Mouse (Mus musculus) lung, postnatal 0 days (tissue): ENCODE results near the gene Hnf1a. TPM values are rescaled to one million over a fixed set of nuclear protein-coding genes. Genes with fewer than 3 reads are reported as not detected.

ENCODE experiments used
- ATAC-seq: fragments of 200-750 bp; cut with Nextera tagmentation; 2 replicates; pipeline ENCODE4 v1.8.0; 2017; ENCODE audit warnings: moderate library complexity
- DNase-seq: peaks from one replicate; pipeline ENCODE4 v3.0.0-alpha.2; 2016; ENCODE audit warnings: low spot score
- H3K27ac ChIP-seq: fragments of 300-500 bp; sonication (generic); 2 replicates; pipeline ENCODE4 v1.5.1; 2014; ENCODE audit warnings: antibody characterized with exemption, mild to moderate bottlenecking, low read length, mixed read lengths
- H3K27me3 ChIP-seq: fragments of 300-500 bp; sonication (generic); replicated peaks from 2 replicates; pipeline ENCODE4 v1.6.1; 2014; ENCODE audit warnings: low read length, mixed read lengths; ENCODE audit not compliant: insufficient read depth
- H3K36me3 ChIP-seq: fragments of 300-500 bp; sonication (generic); 2 replicates; pipeline ENCODE4 v1.6.1; 2014; ENCODE audit warnings: low read length, mixed read lengths; ENCODE audit not compliant: insufficient read depth
- H3K4me1 ChIP-seq: fragments of 300-500 bp; sonication (generic); 2 replicates; pipeline ENCODE4 v1.6.1; 2014; ENCODE audit warnings: antibody characterized with exemption, low read depth, low read length, mixed read lengths; ENCODE audit not compliant: insufficient read depth
- H3K4me2 ChIP-seq: fragments of 300-500 bp; sonication (generic); replicated peaks from 2 replicates; pipeline ENCODE4 v1.6.1; 2014; ENCODE audit warnings: low read depth, mild to moderate bottlenecking, low read length, moderate library complexity, mixed read lengths
- H3K4me3 ChIP-seq: fragments of 300-500 bp; sonication (generic); 2 replicates; pipeline ENCODE4 v1.5.1; 2014; ENCODE audit warnings: low read depth, low read length
- H3K9ac ChIP-seq: fragments of 300-500 bp; sonication (generic); replicated peaks from 2 replicates; pipeline ENCODE4 v1.6.1; 2014; ENCODE audit warnings: low read depth, mild to moderate bottlenecking
- H3K9me3 ChIP-seq: fragments of 300-500 bp; sonication (generic); 2 replicates; pipeline ENCODE4 v1.6.1; 2016; ENCODE audit warnings: low read length, mixed read lengths
- CTCF ChIP-seq: IDR thresholded peaks from 2 replicates; pipeline ENCODE4 v1.5.1; 2016; ENCODE audit warnings: antibody characterized with exemption, mild to moderate bottlenecking
- EP300 ChIP-seq: IDR thresholded peaks from 2 replicates; pipeline ENCODE4 v1.6.1; 2016; ENCODE audit warnings: antibody characterized with exemption, mild to moderate bottlenecking, control low read depth
- WGBS: fragments of 180-500 bp; shearing (Covaris S2); extraction: QIAGEN DNeasy Blood & Tissue Kit; methylation state at CpG from one replicate; pipeline ENCODE4 v1.1.7; 2014; 5-methylcytosine and 5-hydroxymethylcytosine counted together
- polyA plus RNA-seq: library from polyadenylated mRNA; unstranded; fragments of >200 nt; fragmentation: Nextera tagmentation; extraction: Ambion mirVana; gene quantifications from 2 replicates; pipeline ENCODE4 v1.2.1, GENCODE M21; 2015

Hnf1a gene
- polyA plus RNA-seq, 1 experiment from 2014 or later: not detected

DNA sequence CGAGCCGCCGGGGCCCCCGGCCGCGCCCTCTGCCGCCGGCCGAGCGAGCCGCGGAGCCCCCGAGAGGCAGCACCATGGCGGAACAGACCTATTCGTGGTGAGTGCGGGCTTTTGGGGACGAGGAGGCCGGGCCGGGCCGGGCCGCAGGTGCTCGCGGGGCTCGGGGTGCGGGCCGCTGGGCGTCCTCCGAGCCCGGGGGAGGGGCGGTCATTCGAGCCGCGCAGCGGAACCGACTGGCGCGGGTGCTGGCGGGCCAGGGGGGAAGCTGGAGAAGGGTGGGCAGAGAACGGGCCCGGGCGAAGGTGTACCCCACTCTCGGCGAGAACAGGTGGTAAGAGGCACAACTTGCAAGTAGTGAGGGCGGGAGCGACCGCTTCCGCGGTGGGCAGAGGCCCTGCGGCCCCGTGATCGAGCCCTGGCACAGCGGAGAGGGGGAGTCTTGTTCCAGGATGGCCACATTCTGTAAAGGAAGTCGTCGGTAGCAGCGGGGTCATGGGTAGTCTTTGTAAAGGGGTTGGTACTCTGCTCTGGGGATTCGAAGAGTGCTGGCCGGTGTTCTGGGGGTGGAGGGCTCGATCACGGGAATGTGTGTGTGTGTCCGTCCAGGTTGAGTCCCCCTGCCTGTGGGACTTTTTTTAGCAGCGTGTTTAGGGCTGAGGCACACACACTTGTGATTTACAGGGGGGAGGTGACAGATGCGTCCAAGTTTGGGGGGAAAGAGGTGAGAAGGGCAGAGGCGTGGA is 40.8 kb upstream of the Hnf1a start:
- Histone ChIP-seq H3K27ac (peak overlapping the region; percentile 92), H3K36me3 (no peaks in the 10 kb centered on the region), H3K9ac (peak overlapping the region; percentile 92), H3K4me2 (peak overlapping the region; percentile 67), H3K9me3 (no peaks in the 10 kb centered on the region), H3K4me1 (peaks cover 14% of the 10 kb centered on the region; the same call in 1 of the 2 replicates), H3K4me3 (peak overlapping the region; percentile 100), H3K27me3 (no peaks in the 10 kb centered on the region)
- ATAC-seq (no peak; the same call in none of the 2 replicates), DNase-seq (peak; percentile 49)
- TF ChIP-seq EP300: no peak
- TF ChIP-seq CTCF: peak; percentile 47
- WGBS: 1% methylated on average over 53 of the region's 63 CpGs

DNA sequence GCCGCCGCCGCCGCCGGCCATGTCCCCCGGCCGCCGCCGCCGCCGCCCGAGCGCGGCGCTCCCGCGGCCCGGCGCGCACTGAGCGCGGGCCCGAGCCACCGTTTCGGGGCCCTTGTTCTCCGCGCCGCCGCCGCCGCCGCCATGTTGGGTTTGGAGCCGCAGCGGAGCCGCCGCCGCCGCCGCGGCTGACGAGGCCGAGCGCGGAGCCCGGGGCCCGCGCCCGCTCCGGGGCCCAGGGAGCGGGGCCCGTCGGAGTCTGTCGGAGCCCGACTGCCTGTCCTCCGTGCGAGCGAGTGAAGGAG is 40.3 kb upstream of the Hnf1a start:
- no peak for DNase-seq
- 2% methylated on average over 21 of the region's 57 CpGs for WGBS
- peaks cover 14% of the 10 kb centered on the region; the same call in 1 of the 2 replicates for H3K4me1 ChIP-seq

DNA sequence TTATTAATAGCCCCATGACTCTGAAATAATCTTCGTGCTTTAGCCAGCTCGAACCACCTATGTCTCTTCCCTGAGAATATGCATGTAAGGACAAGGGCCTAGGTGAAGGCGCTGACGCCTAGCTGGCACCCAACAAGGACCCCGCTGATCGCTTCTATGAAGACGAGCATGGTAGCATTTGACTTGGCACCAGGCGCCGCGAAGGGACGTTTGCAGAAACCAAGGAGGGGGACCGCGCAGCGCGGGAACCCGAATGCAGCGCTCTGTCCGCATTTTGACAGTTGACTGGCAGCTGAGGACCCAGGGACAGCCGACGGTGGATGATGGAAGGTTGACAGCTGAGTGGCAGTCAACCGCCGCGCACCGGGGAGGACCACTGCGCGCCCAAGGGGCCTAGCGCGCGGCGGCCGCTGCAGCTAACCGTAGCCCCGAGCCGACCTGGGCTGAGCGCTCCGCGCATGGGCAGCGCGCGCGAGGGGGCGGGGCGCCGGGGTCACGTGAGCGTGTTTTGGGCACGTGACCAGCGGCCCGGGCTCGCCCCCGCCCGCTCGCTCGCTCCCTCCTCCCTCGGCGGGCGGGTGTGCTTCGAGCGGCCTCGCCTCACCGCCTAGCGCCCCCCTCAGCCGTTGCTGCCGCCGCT is 39.8 kb upstream of the Hnf1a start, which contains the start of gene Sppl3:
Gene Sppl3 (plus strand): TSS at position 561 of the 640 bp plus-strand sequence.
- Histone ChIP-seq H3K4me1 (peaks cover 14% of the 10 kb centered on the region; the same call in 1 of the 2 replicates), H3K36me3 (no peaks in the 10 kb centered on the region), H3K9me3 (no peaks in the 10 kb centered on the region), H3K4me2 (peak within 1 kb of the TSS; percentile 67), H3K4me3 (peak within 1 kb of the TSS; percentile 100), H3K9ac (peak within 1 kb of the TSS; percentile 92), H3K27me3 (no peaks in the 10 kb centered on the region), H3K27ac (peak within 1 kb of the TSS; percentile 92)
- TF ChIP-seq EP300 (no peak), CTCF (peak; percentile 25; the same call in 1 of the 2 replicates)
- WGBS: 1% methylated on average over 50 of the region's 65 CpGs
- ATAC-seq (peak; percentile 94), DNase-seq (peak; percentile 95)

More for the DNA sequence above, 40.3 kb upstream of the Hnf1a start:
- H3K4me3 ChIP-seq: peak overlapping the region; percentile 100
- no peak for TF ChIP-seq EP300
- TF ChIP-seq CTCF: no peak
- H3K9ac ChIP-seq: peak overlapping the region; percentile 92
- H3K27ac ChIP-seq: peak overlapping the region; percentile 92
- H3K27me3 ChIP-seq: no peaks in the 10 kb centered on the region
- H3K36me3 ChIP-seq: no peaks in the 10 kb centered on the region
- no peaks in the 10 kb centered on the region for H3K9me3 ChIP-seq
- ATAC-seq: peak; percentile 62
- peak overlapping the region; percentile 67 for H3K4me2 ChIP-seq

DNA sequence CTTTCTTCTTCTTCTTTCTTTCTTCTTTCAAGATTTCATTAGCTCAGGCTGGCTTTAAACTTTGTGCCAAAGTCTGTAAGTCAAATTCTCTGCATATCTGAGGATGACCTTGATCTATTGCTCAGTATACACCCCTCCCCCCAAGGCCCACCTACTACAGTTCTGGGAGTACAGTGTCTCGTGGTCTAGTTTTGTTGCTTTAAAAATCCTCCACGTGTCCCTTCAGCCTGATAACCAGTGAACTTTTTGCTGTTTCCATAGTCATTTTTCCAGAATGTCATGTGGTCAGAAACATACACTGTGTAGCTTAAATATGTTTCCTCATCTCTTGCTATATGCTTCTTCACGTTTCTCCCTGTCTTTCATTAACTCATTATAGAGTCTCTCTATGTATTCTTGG is 39.1 kb upstream of the Hnf1a start:
- no peak overlapping the region for H3K4me2 ChIP-seq
- peaks cover 14% of the 10 kb centered on the region; the same call in 1 of the 2 replicates for H3K4me1 ChIP-seq
- TF ChIP-seq CTCF: no peak
- WGBS: 48% methylated on average over 3 of the region's 3 CpGs
- H3K27ac ChIP-seq: no peak overlapping the region
- no peak overlapping the region for H3K9ac ChIP-seq
- H3K27me3 ChIP-seq: no peaks in the 10 kb centered on the region
- H3K9me3 ChIP-seq: no peaks in the 10 kb centered on the region
- ATAC-seq: no peak
- DNase-seq: no peak
- no peaks in the 10 kb centered on the region for H3K36me3 ChIP-seq
- no peak overlapping the region for H3K4me3 ChIP-seq

DNA sequence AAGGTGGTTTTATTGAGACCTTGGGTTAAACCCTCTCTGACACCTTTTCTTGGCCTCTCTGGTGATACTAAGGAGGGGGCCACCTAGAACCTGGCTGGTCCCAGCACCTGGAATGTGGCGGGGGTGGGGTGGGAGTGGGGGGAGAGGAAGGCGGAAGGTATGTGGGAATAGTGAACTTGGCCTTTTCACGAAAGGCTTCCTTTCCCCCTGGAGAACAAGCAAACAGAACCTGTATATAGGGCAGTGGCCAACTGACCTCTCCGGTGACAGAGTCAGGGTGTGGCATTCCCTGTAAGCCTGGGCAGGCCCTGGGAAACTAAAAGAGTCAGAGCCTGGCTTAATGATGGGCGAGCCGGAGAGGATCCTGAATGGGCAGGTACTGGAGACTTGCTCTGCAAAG is 38.2 kb upstream of the Hnf1a start:
- Histone ChIP-seq H3K27ac (no peak overlapping the region), H3K4me2 (no peak overlapping the region)
- ATAC-seq: no peak

DNA sequence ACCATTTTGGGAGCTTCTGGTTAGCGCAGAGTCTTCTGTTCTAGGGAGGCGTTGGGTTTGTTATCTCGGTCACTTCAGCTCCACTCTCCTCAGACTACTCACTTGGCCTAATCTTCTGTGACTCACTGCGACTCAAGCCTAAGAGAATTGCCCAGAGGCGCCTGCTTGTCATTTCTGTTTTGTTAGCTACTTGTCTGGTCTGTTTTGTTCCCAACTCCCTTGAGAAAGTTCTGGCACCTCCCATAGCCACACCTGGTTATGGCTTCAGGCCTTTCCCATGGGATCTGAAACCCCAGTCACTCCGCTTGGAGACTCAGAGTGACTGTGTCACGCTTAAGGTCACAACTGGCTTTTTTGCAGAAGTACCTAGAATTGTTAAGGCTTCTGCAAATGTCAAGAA is 37.4 kb upstream of the Hnf1a start:
- no peak overlapping the region for H3K9ac ChIP-seq
- no peaks in the 10 kb centered on the region for H3K27me3 ChIP-seq
- H3K36me3 ChIP-seq: no peaks in the 10 kb centered on the region
- peaks cover 10% of the 10 kb centered on the region; the same call in 1 of the 2 replicates for H3K4me1 ChIP-seq
- no peaks in the 10 kb centered on the region for H3K9me3 ChIP-seq
- H3K4me2 ChIP-seq: no peak overlapping the region
- DNase-seq (no peak), ATAC-seq (no peak)
- no peak for TF ChIP-seq EP300
- TF ChIP-seq CTCF: no peak
- H3K27ac ChIP-seq: no peak overlapping the region
- 88% methylated on average over 7 of the region's 7 CpGs for WGBS
- no peak overlapping the region for H3K4me3 ChIP-seq

More for the DNA sequence above, 38.2 kb upstream of the Hnf1a start:
- no peak for TF ChIP-seq EP300
- no peak for TF ChIP-seq CTCF
- no peak overlapping the region for H3K9ac ChIP-seq
- peaks cover 11% of the 10 kb centered on the region; the same call in 1 of the 2 replicates for H3K4me1 ChIP-seq
- H3K36me3 ChIP-seq: no peaks in the 10 kb centered on the region
- no peak for DNase-seq
- H3K4me3 ChIP-seq: no peak overlapping the region
- H3K9me3 ChIP-seq: no peaks in the 10 kb centered on the region
- H3K27me3 ChIP-seq: no peaks in the 10 kb centered on the region
- 88% methylated on average over 6 of the region's 6 CpGs for WGBS
